Mouse (Mus musculus) cortical plate, adult 2 months (tissue): ENCODE data around the gene Stra6.

Source experiments
- CTCF ChIP-seq: fragments of 200-500 bp; IDR thresholded peaks from 2 replicates; pipeline ENCODE4 v1.5.1; 2011; ENCODE audit warnings: mild to moderate bottlenecking, control low read depth, low read length; ENCODE audit not compliant: insufficient read depth; ENCODE audit errors: extremely low read depth
- POLR2A ChIP-seq: fragments of 200-500 bp; IDR thresholded peaks from 2 replicates; pipeline ENCODE4 v1.6.1; 2011; ENCODE audit warnings: mild to moderate bottlenecking, low read length, control low read depth; ENCODE audit not compliant: insufficient read depth; ENCODE audit errors: extremely low read depth

- no peak for TF ChIP-seq POLR2A
- TF ChIP-seq CTCF = no peak
These were observed 36.4 kb downstream of the Stra6 start for GRCm38 (mm10) chr9:58099836-58100565.
